ENCODE assay signal across 15 mouse cellular contexts in the genomic region with DNA sequence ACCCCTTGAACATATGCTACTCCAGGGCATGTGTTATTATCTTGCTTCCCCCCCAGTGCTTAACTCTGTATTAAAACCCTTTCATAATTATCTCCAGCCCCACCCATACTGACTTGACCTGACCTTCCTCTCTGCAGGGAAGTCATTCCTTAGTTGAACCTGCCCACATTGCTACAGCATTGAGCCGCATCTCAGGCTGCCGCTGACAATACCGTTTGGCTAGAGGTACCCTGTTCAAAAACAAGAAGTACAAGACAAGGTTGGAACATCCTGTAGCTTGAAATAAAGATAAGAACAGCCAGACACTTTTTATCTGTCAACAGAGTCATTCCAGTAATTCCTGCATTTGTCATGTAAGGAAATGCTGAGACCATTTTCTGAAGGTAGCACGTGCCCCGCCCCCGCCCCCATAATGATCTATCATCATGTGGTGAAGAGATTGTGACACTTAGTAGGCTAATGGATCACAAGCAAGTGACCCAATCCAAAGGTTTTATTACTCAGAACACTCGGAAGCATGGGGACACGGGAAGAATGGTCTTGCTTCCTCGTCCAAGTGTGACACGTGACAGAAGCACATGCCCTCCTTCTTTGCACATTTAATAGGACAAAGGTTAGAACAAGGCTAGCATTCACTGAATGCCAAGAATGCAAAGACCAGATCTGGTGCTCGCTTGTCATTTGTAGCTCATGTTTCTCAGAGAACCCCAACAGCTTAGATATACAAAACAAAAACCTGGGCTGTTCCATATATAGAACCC. TPM values are rescaled to one million over a fixed set of nuclear protein-coding genes. Genes with fewer than 3 reads are reported as not detected.
A peak's percentile ranks its signal among the peaks of the same experiment; 100 is the strongest.
DNase-seq lines count a peak whose midpoint lies in the region; ATAC-seq and TF ChIP-seq lines count a peak whose summit lies in the region.
"Had no signal": no experiment of that assay in that cellular context is flagged by ENCODE, and none has a peak within 500 bp of the region (broad histone marks: within the 10 kb centered on the region; RNA-seq: fewer than 3 reads in every experiment).

No protein-coding gene starts in this region.

- no peak overlapping the region for H3K27ac ChIP-seq in liver, postnatal 0 days (ENCODE audit: low read depth)
- peak overlapping the region; percentile 92 for H3K27ac ChIP-seq in heart, embryonic 15.5 days
- H3K27ac ChIP-seq: hindbrain, embryonic 13.5 days; left cerebral cortex, adult 2 months; midbrain, embryonic 10.5 days had no signal

- H3K4me1 ChIP-seq in liver, postnatal 0 days (ENCODE audit: insufficient read depth) = no peaks in the 10 kb centered on the region
- peaks cover 12% of the 10 kb centered on the region for H3K4me1 ChIP-seq in heart, embryonic 15.5 days (replicated peaks)
- H3K4me1 ChIP-seq: hindbrain, embryonic 13.5 days; midbrain, embryonic 10.5 days had no signal

- H3K36me3 ChIP-seq in liver, postnatal 0 days (replicated peaks; ENCODE audit: insufficient read depth, low read length) = no peaks in the 10 kb centered on the region
- no peaks in the 10 kb centered on the region for H3K36me3 ChIP-seq in heart, embryonic 15.5 days
- H3K36me3 ChIP-seq: hindbrain, embryonic 13.5 days; midbrain, embryonic 10.5 days had no signal

- TF ChIP-seq EP300 in liver, postnatal 0 days (IDR thresholded peaks at IDR 0.05; ENCODE audit: low read depth) = peak; percentile 54

- no peak overlapping the region for H3K9ac ChIP-seq in liver, postnatal 0 days (replicated peaks)
- H3K9ac ChIP-seq in heart, embryonic 15.5 days = no peak overlapping the region
- H3K9ac ChIP-seq: forebrain, postnatal 0 days; hindbrain, embryonic 13.5 days had no signal

- no peak overlapping the region for H3K4me3 ChIP-seq in liver, postnatal 0 days (ENCODE audit: low read depth, low read length)
- no peak overlapping the region for H3K4me3 ChIP-seq in heart, embryonic 15.5 days
- H3K4me3 ChIP-seq: erythroblast, embryonic 14.5 days; hindbrain, embryonic 13.5 days; left cerebral cortex, adult 2 months; midbrain, embryonic 10.5 days had no signal

- TF ChIP-seq CTCF in liver, postnatal 0 days (IDR thresholded peaks at IDR 0.05; ENCODE audit: low read depth) = no peak

- WGBS in liver, postnatal 0 days (ENCODE audit: insufficient replicate concordance) = 64% methylated on average over 11 of the region's 11 CpGs
- 43% methylated on average over 11 of the region's 11 CpGs for WGBS in heart, embryonic 15.5 days

- DNase-seq in liver, postnatal 0 days = no peak
- no peak for DNase-seq in liver
- peak; percentile 28 for DNase-seq in heart, adult 8-10 months (ENCODE audit: low spot score)
- DNase-seq in kidney, postnatal 36 days = peak; percentile 44 to 65
- DNase-seq in embryo, embryonic 9.5 days (ENCODE audit: extremely low spot score) = no peak
- no peak for DNase-seq in right cerebral cortex, adult 2 months (ENCODE audit: low spot score in 2 of 2)
- DNase-seq: cerebellum, adult 9-10 months; forebrain, postnatal 0 days; gastrocnemius, postnatal 14 days; lung, adult 2 months had no signal

- 0 out of 2 replicates have a peak, but pooled peaks have one; percentile 35 for ATAC-seq in liver, postnatal 0 days
- ATAC-seq in heart, embryonic 15.5 days (replicated peaks; ENCODE audit: insufficient number of reproducible peaks, insufficient read depth, low FRiP score, low read depth) = 0 out of 2 replicates have a peak, but pooled peaks have one; percentile 43
- ATAC-seq: forebrain, postnatal 0 days had no signal

- H3K27me3 ChIP-seq in liver, postnatal 0 days (ENCODE audit: insufficient read depth, low read length) = no peaks in the 10 kb centered on the region
- H3K27me3 ChIP-seq in heart, embryonic 15.5 days = no peaks in the 10 kb centered on the region
- H3K27me3 ChIP-seq: hindbrain, embryonic 13.5 days had no signal

- H3K4me2 ChIP-seq in liver, postnatal 0 days (ENCODE audit: low read depth, low read length) = no peak overlapping the region
- H3K4me2 ChIP-seq in heart, embryonic 15.5 days = no peak overlapping the region
- H3K4me2 ChIP-seq: hindbrain, embryonic 13.5 days had no signal

- H3K9me3 ChIP-seq in liver, postnatal 0 days (ENCODE audit: low read length) = no peaks in the 10 kb centered on the region
- no peaks in the 10 kb centered on the region for H3K9me3 ChIP-seq in heart, embryonic 15.5 days (replicated peaks)
- H3K9me3 ChIP-seq: hindbrain, embryonic 13.5 days; midbrain, embryonic 10.5 days had no signal

RNA-seq across cellular contexts. Expression of a gene that starts 48.6 kb away (rescaled TPM):
- 9.4 and 10.6 TPM in 2 replicates for polyA plus RNA-seq in liver, postnatal 0 days (2015; fragmentation: Nextera tagmentation; extraction: Ambion mirVana)
- total RNA-seq in heart, adult 8-10 months (2022) = 10 to 100 TPM; 20.0 to 21.2 (median 20.4) TPM
- polyA plus RNA-seq in heart, embryonic 15.5 days (2015; fragmentation: Nextera tagmentation; extraction: Ambion mirVana) = 24.3 and 24.5 TPM in 2 replicates

Comparison
In these comparisons a context has a peak if more than half of its experiments do, and no peak if none do; other contexts are left out.
1. DNase-seq: peak in heart, adult 8-10 months (single experiment) and kidney, postnatal 36 days (2 of 2); none in liver, postnatal 0 days (single experiment), liver (single experiment), embryo, embryonic 9.5 days (single experiment) and right cerebral cortex, adult 2 months (0 of 2).